Mouse (Mus musculus) limb, embryonic 14.5 days (tissue): Measurements from ENCODE around the gene Slc6a2. TPM values are rescaled to one million over a fixed set of nuclear protein-coding genes. Genes with fewer than 3 reads are reported as not detected.

Source experiments
- ATAC-seq: fragments of 200-750 bp; cut with Nextera tagmentation; 2 replicates; pipeline ENCODE4 v1.8.0; 2017; ENCODE audit warnings: low read depth, moderate number of reproducible peaks, moderate TSS enrichment; ENCODE audit not compliant: low FRiP score
- DNase-seq: peaks from one replicate; pipeline ENCODE4 v3.0.0-alpha.2; 2015; ENCODE audit warnings: low spot score
- H3K27ac ChIP-seq: fragments of 300-500 bp; sonication (generic); replicated peaks from 2 replicates; pipeline ENCODE4 v1.5.1; 2014; ENCODE audit warnings: low read depth, mild to moderate bottlenecking, low read length, moderate library complexity, mixed read lengths
- H3K27me3 ChIP-seq: fragments of 300-500 bp; sonication (generic); 2 replicates; pipeline ENCODE4 v1.6.1; 2014; ENCODE audit warnings: low read length, mixed read lengths; ENCODE audit not compliant: control insufficient read depth, insufficient read depth
- H3K36me3 ChIP-seq: fragments of 300-500 bp; sonication (generic); 2 replicates; pipeline ENCODE4 v1.6.1; 2014; ENCODE audit warnings: mild to moderate bottlenecking, low read length, moderate library complexity, mixed read lengths; ENCODE audit not compliant: control insufficient read depth, insufficient read depth
- H3K4me1 ChIP-seq: fragments of 300-500 bp; sonication (generic); 2 replicates; pipeline ENCODE4 v1.6.1; 2014; ENCODE audit warnings: antibody characterized with exemption, low read length, mixed read lengths; ENCODE audit not compliant: control insufficient read depth, insufficient read depth
- H3K4me2 ChIP-seq: fragments of 300-500 bp; sonication (generic); replicated peaks from 2 replicates; pipeline ENCODE4 v1.6.1; 2014; ENCODE audit warnings: low read depth, mild to moderate bottlenecking, low read length, moderate library complexity; ENCODE audit not compliant: severe bottlenecking
- H3K4me3 ChIP-seq: fragments of 300-500 bp; sonication (generic); replicated peaks from 2 replicates; pipeline ENCODE4 v1.5.1; 2014; ENCODE audit warnings: low read length
- H3K9ac ChIP-seq: fragments of 300-500 bp; sonication (generic); 2 replicates; pipeline ENCODE4 v1.6.1; 2014; ENCODE audit warnings: mild to moderate bottlenecking, low read depth, low read length, moderate library complexity; ENCODE audit not compliant: severe bottlenecking
- H3K9me3 ChIP-seq: fragments of 300-500 bp; sonication (generic); 2 replicates; pipeline ENCODE4 v1.6.1; 2016; ENCODE audit warnings: low read length; ENCODE audit not compliant: control insufficient read depth
- POLR2A ChIP-seq: fragments of 200-500 bp; IDR thresholded peaks from 2 replicates; pipeline ENCODE4 v1.8.0; 2012; ENCODE audit warnings: inconsistent platforms, mild to moderate bottlenecking, moderate library complexity, borderline replicate concordance; ENCODE audit not compliant: insufficient read depth, insufficient read length; ENCODE audit errors: extremely low read depth
- WGBS: fragments of 180-500 bp; shearing (Covaris S2); extraction: QIAGEN DNeasy Blood & Tissue Kit; methylation state at CpG from one replicate; pipeline ENCODE4 v1.1.7; 2014; 5-methylcytosine and 5-hydroxymethylcytosine counted together
- polyA plus RNA-seq, 2 experiments: library from polyadenylated mRNA; depleted of rRNA in 1 of 2; stranded (reverse) in 1 of 2; unstranded in 1 of 2; fragments of >200 nt; fragmentation: Nextera tagmentation in 1 of 2; extraction: Ambion mirVana in 1 of 2; gene quantifications; 2 replicates each; pipeline versions ENCODE4 v1.2.1 to v1.2.3; 2012 to 2014

Slc6a2 gene
- polyA plus RNA-seq, 2 experiments = 0.22 to 0.23 TPM

- ATAC-seq (no peak), DNase-seq (no peak)
- Histone ChIP-seq H3K27ac (no peak overlapping the region), H3K36me3 (no peaks in the 10 kb centered on the region), H3K27me3 (no peaks in the 10 kb centered on the region), H3K4me3 (no peak overlapping the region), H3K4me2 (no peak overlapping the region), H3K9me3 (no peaks in the 10 kb centered on the region), H3K4me1 (no peaks in the 10 kb centered on the region), H3K9ac (no peak overlapping the region)
- WGBS = 77% methylated on average over 4 of the region's 4 CpGs
- TF ChIP-seq POLR2A = no peak
These were observed 54.4 kb downstream of the Slc6a2 start for GRCm38 (mm10) chr8:93014300-93014699.

GRCm38 (mm10) chr8:93021738-93022137 is 61.9 kb downstream of the Slc6a2 start:
- no peak overlapping the region for H3K4me2 ChIP-seq
- no peak overlapping the region for H3K27ac ChIP-seq
- H3K4me3 ChIP-seq = no peak overlapping the region
- no peaks in the 10 kb centered on the region for H3K27me3 ChIP-seq
- ATAC-seq = no peak
- no peak for TF ChIP-seq POLR2A
- H3K9ac ChIP-seq = no peak overlapping the region
- H3K9me3 ChIP-seq = no peaks in the 10 kb centered on the region
- no peak for DNase-seq
- 73% methylated on average over 5 of the region's 5 CpGs for WGBS
- H3K4me1 ChIP-seq = no peaks in the 10 kb centered on the region
- no peaks in the 10 kb centered on the region for H3K36me3 ChIP-seq

- ATAC-seq = no peak
- Histone ChIP-seq H3K4me3 (no peak overlapping the region), H3K4me2 (no peak overlapping the region), H3K36me3 (no peaks in the 10 kb centered on the region), H3K9ac (no peak overlapping the region), H3K9me3 (no peaks in the 10 kb centered on the region), H3K27me3 (no peaks in the 10 kb centered on the region), H3K27ac (no peak overlapping the region), H3K4me1 (no peaks in the 10 kb centered on the region)
- 59% methylated on average over 2 of the region's 2 CpGs for WGBS
- DNase-seq = no peak
- TF ChIP-seq POLR2A = no peak
These were observed 70.8 kb downstream of the Slc6a2 start for GRCm38 (mm10) chr8:93030664-93031063.

GRCm38 (mm10) chr8:93038831-93039230 is 79.0 kb downstream of the Slc6a2 start:
- no peak for TF ChIP-seq POLR2A
- ATAC-seq (no peak), DNase-seq (no peak)
- Histone ChIP-seq H3K9ac (no peak overlapping the region), H3K4me2 (no peak overlapping the region), H3K36me3 (no peaks in the 10 kb centered on the region), H3K9me3 (no peaks in the 10 kb centered on the region), H3K27me3 (no peaks in the 10 kb centered on the region), H3K4me3 (no peak overlapping the region), H3K27ac (no peak overlapping the region), H3K4me1 (no peaks in the 10 kb centered on the region)
- 14% methylated on average over 2 of the region's 2 CpGs for WGBS

- WGBS = 72% methylated on average over 2 of the region's 2 CpGs
- no peak for TF ChIP-seq POLR2A
- no peak overlapping the region for H3K27ac ChIP-seq
These were observed 80.4 kb downstream of the Slc6a2 start for GRCm38 (mm10) chr8:93040256-93040655.

More at GRCm38 (mm10) chr8:93040256-93040655, 80.4 kb downstream of the Slc6a2 start:
- Histone ChIP-seq H3K9ac (no peak overlapping the region), H3K4me1 (no peaks in the 10 kb centered on the region), H3K9me3 (no peaks in the 10 kb centered on the region), H3K36me3 (no peaks in the 10 kb centered on the region), H3K4me3 (no peak overlapping the region), H3K4me2 (no peak overlapping the region), H3K27me3 (no peaks in the 10 kb centered on the region)
- ATAC-seq (no peak), DNase-seq (no peak)
